Mouse (Mus musculus): ENCODE results near the gene Qars.

Gene Qars

DNA sequence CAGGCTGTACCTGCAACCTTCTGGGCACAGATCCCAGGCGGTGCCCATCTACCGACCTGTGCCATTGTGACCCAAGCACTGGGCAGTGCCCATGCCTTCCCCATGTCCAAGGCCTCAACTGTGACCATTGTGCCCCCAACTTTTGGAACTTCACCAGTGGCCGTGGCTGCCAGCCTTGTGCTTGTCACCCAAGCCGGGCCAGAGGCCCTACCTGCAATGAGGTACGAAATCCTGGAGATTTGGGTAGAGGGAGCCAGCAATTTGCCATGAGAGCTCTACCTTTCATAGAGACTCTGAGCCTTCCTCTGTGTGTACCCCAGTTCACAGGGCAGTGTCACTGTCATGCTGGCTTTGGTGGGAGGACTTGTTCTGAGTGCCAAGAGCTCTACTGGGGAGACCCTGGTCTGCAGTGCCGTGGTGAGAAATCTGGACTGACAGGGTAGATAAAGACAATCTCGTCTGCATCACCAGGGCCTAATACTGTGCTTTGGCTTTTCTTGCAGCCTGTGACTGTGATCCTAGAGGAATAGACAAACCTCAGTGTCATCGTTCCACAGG, 20.5 kb upstream of the Qars start:
- DNase-seq (ENCODE audit: low spot score): no peak

DNA sequence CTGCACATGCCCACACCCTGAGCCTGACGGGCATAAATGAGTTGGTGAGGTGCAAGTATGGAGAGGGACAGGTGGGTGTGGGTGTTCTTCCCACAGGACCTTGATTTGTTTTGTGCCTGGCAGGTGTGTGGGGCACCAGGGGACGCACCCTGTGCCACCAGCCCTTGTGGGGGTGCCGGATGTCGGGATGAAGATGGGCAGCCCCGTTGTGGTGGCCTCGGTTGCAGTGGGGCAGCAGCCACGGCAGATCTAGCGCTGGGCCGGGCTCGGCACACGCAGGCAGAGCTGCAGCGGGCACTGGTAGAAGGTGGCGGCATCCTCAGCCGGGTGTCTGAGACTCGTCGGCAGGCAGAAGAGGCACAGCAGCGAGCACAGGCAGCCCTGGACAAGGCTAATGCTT, 19.1 kb upstream of the Qars start:
- no peak for DNase-seq (ENCODE audit: low spot score)

DNA sequence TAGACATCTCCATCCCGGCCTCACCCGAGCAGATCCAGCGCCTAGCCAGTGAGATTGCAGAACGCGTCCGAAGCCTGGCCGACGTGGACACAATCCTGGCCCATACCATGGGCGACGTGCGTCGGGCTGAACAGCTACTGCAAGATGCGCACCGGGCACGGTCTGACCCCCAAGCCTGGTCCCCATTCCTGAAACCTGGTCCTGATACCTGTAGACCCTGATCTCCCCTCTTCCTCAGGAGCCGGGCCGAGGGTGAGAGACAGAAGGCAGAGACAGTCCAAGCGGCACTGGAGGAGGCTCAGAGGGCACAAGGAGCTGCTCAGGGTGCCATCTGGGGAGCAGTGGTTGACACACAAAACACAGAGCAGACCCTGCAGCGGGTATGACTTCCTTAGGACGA, 18.3 kb upstream of the Qars start:
- no peak for DNase-seq (ENCODE audit: low spot score)

DNA sequence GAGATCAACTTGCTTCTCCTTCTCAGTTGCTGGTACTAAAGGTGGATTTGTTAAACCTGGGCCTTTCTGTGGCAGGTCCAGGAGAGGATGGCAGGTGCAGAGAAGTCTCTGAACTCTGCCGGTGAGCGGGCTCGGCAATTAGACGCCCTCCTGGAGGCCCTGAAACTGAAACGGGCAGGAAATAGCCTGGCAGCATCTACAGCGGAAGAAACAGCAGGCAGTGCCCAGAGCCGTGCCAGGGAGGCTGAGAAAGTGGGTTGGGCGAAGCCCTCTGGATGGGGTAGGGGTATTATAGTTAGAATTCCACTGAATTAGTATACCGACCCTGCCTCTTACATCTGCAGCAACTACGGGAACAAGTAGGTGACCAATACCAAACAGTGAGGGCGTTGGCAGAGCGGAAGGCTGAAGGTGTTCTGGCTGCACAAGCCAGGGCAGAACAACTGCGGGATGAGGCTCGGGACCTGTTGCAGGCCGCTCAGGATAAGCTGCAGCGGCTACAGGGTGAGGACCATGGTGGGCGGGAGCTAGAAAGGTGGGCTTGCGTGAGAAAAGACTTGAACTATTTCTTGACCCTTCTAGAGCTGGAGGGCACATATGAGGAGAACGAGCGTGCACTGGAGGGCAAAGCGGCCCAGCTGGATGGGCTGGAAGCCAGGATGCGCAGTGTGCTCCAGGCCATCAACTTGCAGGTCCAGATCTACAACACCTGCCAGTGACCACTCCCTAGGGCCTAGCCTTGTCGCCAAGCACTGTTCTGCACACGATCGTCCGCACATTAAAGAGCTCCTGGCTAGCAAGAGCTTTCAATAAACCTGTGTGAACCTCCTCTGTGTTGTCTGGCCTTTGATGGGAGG, 17.6 kb upstream of the Qars start:
- DNase-seq (ENCODE audit: low spot score): peak; percentile 49

DNA sequence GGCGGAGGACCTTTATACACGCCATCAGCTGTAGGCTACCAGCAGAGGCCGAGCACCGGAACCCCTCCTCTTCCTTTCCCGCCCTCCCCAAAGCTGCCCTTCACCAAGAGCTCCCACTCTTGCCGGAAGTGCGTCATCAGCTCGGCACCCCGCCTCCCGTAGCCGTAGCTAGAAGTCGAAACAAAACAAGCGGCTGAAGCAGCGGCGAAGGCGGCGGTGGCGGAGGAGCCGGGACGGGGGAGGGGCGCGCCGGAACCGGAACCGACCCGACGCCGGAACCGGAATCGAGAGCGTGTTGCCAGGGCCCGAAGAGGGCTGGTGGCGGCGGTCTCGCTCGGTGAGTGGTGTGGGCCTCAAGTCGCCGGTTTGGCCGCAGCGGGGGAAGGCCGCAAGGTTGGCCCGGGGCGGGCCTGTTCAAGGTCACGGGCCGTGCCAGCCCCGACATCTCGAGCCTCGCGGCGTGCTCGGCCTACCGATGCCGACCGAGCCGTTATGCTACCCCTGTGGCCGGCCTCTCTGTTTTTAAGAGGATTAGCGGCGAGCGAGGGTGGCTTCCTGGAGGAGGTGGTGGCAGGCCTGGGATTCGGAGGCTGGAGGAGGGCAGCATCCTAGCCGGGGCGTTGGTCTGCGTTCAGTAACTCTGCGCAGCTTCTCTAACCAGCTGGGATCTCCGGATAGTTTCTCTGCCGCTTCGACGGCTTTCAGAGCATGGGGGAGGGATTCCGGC, 16.8 kb upstream of the Qars start, which contains the start of gene Usp19:
Usp19 (plus strand) TSS at position 44 of the 727 bp plus-strand sequence.
- DNase-seq (ENCODE audit: low spot score): peak; percentile 95

DNA sequence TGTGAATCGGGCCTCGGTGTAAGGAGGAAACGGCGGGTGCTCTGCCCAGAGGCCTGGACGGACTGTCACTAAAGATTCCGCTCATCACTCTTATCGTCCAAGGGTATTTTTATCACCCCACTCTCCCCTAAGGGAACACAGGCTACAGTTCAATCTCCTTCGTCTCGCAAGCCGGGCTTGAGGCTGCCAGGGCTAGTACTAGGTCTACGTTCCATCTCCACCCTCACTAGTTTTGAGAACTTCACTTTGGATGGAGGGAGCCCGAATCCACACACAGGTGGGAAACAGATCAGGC, 16.3 kb upstream of the Qars start:
- DNase-seq (ENCODE audit: low spot score): no peak

DNA sequence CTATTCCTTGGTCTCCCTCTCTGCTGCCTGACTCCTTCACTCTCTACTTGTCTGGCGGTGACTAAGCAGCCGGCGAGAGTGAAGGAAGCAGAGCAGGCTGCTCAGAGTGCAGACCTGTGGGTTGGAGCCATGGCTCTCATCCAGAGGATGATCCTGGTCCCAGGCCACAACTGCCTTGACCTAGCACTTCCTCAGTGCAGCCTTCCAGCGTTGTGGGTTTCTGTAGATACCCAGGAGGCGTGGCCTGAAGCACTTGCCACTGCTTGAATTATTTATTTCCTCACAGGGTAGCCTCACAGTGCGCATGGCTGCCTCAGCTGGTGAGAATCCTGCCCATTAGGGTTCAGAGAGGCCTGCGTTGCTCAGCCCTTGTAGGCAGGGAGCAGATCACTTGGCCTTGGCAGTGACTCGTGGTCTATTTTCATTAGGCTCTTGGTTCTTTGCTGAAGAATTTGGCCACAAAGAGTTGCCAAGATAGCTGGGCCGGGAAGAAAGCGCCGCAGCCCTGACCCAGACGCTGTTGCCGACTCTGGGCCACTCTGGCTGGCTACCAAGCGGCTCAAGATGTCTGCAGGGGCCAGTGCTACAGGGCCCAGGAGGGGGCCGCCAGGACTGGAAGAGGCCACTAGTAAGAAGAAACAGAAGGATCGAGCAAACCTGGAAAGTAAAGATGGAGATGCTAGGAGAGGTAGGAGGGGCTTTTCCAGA, 15.3 kb upstream of the Qars start:
- DNase-seq (ENCODE audit: low spot score): peak; percentile 67

DNA sequence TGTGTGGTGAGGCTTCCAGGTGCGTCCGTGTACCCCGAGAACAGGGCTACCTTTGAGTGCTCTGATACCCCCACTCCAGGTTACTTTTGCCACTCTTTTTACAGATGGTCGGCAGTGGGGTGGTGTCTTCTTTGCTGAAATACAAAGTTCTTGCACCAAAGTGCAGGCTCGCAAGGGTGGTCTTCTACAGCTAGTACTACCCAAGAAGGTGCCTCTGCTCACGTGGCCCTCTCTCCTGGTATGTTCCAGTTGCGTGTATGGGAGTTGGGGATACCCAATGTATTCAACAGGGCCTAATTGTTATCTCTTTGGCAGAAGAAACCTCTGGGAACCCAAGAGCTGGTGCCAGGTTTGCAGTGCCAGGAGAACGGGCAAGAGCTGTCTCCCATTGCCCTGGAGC, 14.3 kb upstream of the Qars start:
- DNase-seq (ENCODE audit: low spot score): peak; percentile 49

DNA sequence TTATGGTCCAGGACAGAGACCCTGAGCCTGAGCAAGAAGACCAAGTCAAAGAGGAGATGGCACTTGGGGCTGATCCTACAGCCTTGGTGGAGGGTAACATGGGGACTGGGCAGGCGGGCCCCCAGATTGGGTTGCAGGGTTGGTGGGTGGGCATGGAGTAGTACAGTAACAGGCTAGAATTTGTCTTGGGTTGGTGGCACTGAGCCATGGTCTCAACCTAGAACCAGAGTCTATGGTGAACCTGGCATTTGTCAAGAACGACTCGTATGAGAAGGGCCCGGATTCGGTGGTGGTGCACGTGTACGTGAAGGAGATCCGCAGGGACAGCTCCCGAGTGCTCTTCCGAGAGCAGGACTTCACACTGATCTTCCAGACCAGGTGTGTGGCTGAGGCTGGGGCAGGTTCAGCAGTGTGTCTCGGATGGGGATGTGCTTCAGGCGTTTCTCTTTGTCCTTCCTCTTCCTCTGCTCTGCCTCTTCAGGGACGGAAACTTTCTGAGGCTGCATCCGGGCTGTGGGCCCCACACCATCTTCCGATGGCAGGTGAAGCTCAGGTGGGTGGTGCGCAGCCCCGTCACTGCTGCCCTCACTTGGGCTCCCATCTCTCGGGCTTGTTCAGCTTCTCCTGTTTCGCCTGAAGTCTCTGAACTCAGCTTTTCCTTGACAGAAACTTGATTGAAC, 13.2 kb upstream of the Qars start:
- no peak for DNase-seq (ENCODE audit: low spot score)

DNA sequence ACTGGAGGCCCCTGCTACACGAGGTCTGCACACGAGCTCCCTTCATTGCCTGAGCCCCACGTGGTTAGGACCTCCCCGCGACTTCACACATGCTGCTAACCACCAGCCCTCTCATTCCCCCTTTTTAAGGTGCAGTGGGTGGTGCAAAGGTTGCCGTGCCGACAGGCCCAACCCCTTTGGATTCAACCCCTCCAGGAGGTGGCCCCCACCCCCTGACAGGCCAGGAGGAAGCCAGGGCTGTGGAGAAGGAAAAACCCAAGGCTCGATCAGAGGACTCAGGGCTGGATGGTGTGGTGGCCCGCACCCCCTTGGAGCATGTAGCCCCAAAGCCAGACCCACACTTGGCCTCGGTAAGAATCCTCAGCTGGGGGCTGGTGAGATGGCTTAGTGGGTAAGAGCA, 12.6 kb upstream of the Qars start:
- DNase-seq (ENCODE audit: low spot score): no peak

DNA sequence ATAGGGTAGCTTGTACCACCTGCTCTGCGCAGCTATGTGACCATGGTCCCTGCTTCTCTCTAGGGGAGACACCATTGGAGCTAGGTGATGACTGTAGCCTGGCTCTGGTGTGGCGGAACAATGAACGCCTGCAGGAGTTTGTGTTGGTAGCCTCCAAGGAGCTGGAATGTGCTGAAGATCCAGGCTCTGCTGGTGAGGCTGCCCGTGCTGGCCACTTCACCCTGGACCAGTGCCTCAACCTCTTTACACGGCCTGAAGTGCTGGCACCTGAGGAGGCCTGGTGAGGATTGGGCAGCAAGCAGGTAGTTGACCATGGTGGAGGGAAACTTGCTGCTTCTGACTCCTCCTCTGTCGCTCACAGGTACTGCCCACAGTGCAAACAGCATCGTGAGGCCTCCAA, 8.3 kb upstream of the Qars start:
- DNase-seq (ENCODE audit: low spot score): no peak

DNA sequence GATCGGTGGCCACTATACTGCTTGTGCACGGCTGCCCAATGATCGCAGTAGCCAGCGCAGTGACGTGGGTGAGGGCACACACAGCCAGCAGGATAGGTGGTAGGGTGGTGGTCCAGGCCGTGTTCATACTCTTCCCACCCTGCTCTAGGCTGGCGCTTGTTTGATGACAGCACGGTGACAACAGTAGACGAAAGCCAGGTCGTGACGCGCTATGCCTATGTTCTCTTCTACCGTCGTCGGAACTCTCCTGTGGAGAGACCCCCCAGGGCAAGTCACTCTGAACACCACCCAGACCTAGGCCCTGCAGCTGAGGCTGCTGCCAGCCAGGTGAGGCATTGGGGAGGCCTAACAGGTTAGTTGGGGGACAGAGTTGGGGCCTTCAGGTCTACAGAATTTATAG, 7.6 kb upstream of the Qars start:
- DNase-seq (ENCODE audit: low spot score): no peak

DNA sequence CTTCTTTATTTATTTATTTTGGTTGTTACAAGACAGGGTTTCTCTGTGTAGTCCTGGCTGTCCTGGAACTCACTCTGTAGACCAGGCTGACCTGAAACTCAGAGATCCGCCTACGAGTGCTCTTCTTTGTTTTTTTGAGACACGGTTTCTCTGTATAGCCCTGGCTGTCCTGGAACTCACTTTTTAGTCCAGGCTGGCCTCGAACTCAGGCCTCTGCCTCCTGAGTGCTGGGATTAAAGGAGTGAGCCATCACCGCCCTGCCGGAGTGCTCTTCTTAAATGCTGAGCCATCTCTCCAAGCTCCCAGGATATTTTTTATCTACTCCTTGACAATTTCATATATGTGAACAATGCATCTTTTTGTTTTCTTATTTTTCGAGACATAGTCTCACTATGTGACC, 605 bp upstream of the Qars start:
- peak; percentile 19 for DNase-seq (ENCODE audit: low spot score)

DNA sequence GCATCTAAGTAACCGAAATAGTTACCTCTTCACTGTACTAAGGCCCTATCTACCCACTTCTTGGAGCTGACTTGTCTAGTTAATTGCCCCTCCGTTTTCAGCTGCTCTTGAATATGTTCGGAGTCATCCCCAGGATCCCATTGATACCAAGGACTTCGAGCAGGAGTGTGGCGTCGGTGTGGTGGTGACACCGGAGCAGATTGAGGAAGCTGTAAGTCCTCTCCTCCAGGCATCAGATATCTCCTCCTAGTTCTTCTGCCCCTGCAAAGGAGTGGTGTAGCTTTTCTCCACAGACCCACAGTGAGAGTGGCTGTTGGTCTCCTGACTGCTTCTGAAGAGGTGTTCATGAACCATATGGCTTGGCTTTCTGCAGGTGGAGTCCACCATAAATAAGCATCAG, 1.3 kb downstream of the Qars start:
- no peak for DNase-seq (ENCODE audit: low spot score)

DNA sequence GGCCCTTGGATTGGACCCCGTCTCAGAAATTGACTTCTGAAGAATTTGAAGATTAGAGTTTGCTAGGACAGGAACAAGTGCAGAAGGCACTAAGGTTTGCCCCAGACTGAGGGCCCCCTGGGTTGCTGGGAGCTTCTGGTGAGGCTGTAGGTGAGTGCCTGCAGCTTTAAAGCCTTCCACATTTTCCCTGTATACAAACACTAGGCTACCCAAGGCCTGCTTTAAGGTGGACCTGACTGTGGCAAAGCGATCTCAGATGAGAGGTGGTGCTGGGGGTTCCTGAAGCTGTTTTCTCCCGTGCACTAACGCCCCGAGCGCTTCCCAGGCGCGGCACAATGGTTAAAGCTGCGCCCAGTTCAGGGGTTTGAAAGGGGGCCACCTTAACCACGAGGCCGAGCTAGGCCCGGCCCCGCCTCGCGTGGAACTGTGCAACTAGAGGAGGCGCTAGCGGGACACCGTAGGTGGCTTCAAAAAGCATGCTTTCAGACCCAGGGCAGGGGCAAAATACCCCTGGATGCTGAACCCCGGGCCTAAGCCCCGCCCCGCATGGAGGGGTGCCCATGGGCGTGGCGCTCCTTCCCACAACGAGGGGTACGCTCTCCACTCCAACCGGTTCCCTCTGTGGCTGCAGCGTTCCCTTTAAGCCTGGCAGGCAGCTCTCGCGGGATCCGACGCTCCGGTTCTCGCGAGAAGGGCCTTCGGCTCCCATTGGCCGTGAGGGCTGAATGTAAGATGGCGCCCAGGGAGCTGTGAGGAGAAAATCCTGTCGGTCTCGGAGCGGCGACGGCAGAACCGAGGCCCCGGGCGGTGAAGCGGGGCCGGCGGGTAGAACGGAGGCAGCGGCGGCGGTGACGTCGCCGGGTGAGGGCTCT, 9.1 kb downstream of the Qars start, which contains the start of gene Qrich1:
Qrich1 (plus strand) TSS at position 427 of the 872 bp plus-strand sequence.
- peak; percentile 96 for DNase-seq (ENCODE audit: low spot score)

DNA sequence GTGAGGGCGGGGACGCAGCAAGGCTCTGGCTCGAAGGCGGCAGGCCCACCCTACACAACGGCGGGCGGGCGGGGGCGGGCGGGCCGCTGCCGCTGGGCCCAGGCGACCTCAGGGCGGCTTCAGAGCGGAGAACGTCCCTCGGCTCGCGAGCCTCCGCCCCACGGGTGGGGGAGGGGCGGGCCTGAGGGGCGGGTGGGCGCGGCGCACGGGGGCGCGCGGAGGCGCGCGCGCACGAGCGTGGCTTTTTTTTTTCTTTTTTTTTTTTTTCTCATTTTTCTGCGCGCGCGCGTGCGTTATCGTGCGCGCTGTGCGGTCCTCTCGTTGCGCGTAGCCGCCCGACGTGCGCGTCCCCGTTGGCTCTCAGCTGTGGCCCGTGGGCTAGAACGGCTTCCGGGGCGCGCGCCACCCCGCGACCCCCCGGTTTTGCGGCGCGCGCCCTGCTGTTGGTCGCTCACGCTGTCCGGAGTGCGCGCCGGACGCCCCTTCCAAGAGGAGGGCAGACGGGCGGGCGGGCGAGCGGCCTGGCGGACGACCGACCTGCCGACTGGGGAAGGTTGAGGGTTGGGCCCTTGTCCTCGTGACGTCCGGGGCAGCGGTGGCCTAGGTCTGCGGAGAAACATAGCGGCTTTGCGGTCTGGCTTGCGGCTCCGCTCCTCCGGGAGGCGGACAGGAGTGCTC, 9.9 kb downstream of the Qars start:
- peak; percentile 91 for DNase-seq (ENCODE audit: low spot score)

DNA sequence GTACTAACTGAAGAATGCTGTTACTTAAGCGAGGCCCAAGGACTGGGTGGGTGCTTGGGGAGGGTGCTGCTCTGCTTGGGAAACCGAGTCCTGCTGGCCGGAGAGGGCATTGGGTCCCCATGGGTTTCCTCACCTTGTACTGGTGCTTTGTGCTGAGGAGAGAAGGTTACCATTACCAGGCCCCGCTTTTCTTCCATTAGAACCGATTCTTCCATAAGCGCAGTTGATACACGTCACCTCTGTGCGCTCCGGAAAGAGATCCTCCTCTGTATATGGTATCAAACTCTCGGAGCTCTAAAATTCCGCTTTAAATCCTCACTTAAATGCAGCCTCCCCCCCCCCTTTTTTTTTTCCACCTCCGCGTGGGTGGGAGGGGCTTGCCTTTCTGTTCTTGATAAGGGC, 10.4 kb downstream of the Qars start:
- DNase-seq (ENCODE audit: low spot score): no peak

DNA sequence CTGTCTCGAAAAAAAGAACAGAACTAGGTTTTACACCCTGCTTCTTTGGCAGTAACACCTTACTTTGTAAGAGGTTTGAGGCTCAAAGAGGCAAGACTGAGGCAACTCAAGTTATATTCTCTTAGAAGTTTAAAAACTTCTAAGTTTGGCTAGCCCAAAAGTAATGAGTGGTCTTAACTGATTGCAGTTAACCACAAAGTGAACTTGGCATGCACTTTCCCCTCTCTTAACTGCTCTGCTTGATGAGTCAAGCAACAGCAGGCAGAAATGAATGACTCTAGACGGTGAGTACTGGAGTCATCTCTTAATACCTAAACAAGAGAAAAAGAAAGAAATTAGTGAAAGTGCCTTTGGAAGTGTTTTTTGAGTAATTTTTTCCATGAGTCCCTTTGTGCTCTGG, 14.1 kb downstream of the Qars start:
- no peak for DNase-seq (ENCODE audit: low spot score)

DNA sequence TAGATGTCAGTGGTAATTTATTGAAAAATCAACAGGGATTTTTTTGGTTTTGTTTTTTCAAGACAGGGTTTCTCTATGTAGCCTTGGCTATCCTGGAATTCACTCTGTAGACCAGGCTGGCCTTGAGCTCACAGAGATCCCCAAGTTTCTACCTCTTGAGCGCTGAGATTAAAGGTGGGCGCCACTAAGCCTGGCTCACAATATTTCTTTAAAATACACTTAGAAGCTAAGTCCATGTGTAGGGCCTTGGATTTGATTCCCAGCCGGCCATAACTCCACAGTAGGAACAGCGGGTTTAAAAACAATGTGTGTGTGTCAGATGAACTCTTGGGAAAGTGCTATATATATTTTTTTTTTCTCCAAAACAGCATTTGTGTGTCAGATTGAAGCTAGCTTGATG, 15.8 kb downstream of the Qars start:
- DNase-seq (ENCODE audit: low spot score): no peak

DNA sequence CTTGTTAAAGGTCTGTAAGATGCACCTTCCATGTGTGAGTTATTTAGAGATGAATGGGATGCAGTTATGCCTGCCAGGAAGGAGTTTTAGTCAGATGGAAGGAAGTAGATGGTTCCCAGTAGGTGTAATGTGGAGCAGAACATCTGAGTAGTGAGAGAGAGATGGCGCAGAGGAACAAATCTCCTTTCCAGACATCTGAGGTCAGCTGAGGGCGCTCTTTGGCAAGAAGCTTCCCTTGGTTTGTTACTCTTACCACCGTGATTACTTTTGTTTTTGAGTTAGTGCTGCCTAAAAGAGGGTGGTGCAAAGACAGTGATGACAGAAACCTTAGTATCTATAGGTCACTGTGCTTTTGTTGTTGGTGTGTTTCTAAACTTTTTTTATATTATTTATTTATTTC, 17.9 kb downstream of the Qars start:
- no peak for DNase-seq (ENCODE audit: low spot score)

DNA sequence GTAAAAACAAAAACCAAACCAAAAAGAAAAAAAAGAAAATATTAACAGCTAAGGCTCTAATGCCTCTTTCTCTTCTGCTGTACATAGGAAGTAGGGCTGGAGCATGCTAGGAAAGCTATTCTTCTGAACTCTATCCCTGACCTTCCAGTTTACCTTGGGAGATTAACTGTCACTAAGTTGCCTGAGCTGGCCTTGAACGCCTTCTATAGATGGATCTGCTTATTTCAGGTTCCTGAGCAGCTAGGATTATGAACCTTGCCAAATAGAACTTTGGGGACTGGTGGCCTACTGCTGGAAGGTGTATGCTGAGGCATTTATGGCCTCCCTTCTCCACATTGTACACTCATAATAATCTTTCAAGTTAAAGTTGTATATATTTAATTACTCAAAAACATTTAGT, 23.4 kb downstream of the Qars start:
- DNase-seq (ENCODE audit: low spot score): no peak
